Mouse (Mus musculus) bone marrow, adult 2 months (tissue): ENCODE data around the gene AF366264. TPM values are rescaled to one million over a fixed set of nuclear protein-coding genes. Genes with fewer than 3 reads are reported as not detected.
"Not testable (repeated sequence)": the region's sequence is repeated elsewhere in the genome, so short reads cannot be mapped to it uniquely, and the experiment has no call there.

Experiments
- H3K27ac ChIP-seq: fragments of 200-500 bp; 2 replicates; pipeline ENCODE4 v1.5.1; 2012; ENCODE audit warnings: low read depth, mild to moderate bottlenecking, control low read depth, inconsistent platforms, low read length; ENCODE audit not compliant: control insufficient read depth, poor library complexity, insufficient read depth
- H3K4me1 ChIP-seq: fragments of 200-500 bp; 2 replicates; pipeline ENCODE4 v1.6.1; 2011; ENCODE audit warnings: low read length; ENCODE audit not compliant: control insufficient read depth, insufficient read depth
- H3K4me3 ChIP-seq: fragments of 200-500 bp; replicated peaks from 2 replicates; pipeline ENCODE3; 2011; ENCODE audit warnings: mild to moderate bottlenecking, low read depth, low read length, control low read depth; ENCODE audit not compliant: control insufficient read depth
- CTCF ChIP-seq: fragments of 200-500 bp; IDR thresholded peaks from 2 replicates; pipeline ENCODE4 v1.5.1; 2011; ENCODE audit warnings: low read length, control low read depth; ENCODE audit not compliant: control insufficient read depth, insufficient read depth
- POLR2A ChIP-seq: fragments of 200-500 bp; IDR thresholded peaks from 2 replicates; pipeline ENCODE4 v1.6.1; 2011; ENCODE audit warnings: low read depth, mild to moderate bottlenecking, control low read depth, low read length, borderline replicate concordance; ENCODE audit not compliant: control insufficient read depth
- WGBS: fragments of 180-500 bp; shearing (Covaris S2); methylation state at CpG from one replicate; pipeline ENCODE4 v1.1.7; 2018; 5-methylcytosine and 5-hydroxymethylcytosine counted together
- polyA plus RNA-seq: library from polyadenylated mRNA; stranded (reverse); fragments of >200 nt; gene quantifications from 2 replicates; pipeline ENCODE4 v1.2.4, GENCODE M21; 2011; ENCODE audit warnings: low replicate concordance; ENCODE audit not compliant: missing spikeins, insufficient read depth, insufficient read length

Gene AF366264
- polyA plus RNA-seq = 0.50 TPM in 1 of 2 replicates, not detected in the other

DNA sequence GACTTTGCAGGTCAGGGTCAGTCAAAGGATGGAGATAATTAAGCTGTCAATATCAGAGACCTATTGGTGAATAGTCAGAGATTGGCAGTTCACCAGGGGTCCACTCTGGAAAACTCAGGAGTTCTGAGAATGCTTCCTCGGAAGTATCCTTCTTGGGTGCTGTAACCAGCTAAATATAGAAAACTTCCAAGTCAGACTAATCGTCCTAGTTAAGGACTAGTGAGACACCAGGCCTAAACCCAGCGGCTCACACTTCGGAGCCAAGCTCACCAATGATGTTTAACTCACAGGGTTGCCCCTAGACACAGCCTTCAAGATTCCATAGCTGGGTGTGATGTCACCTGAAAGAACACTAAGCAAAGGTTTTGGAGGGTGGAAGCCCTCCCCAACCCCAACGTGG lies at the start of gene AF366264:
Gene AF366264, minus strand, starts transcription at position 101 of the 400 bp plus-strand sequence.
- H3K4me3 ChIP-seq, H3K27ac ChIP-seq, H3K4me1 ChIP-seq: not testable (repeated sequence)
- WGBS = 86% methylated on average over 5 of the region's 5 CpGs

DNA sequence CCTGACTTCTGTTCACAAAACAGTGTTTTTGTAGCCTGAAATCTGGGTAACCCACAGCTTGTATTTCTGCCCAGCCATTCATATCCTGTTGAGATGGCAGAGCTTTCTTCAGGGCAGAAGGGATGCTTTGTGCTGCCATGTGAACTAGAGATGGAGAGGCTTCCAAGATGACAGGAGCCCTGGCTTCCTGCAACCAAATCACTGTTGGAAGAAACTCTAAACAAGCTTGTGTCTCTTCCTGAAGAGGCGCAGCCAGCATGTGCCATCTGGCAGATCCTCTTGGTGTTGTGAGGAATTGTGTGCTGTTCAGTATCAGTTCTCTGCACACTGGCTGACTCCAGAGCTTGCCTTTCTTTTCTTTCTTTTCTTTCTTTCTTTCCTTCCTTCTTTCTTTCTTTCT lies 5.1 kb upstream of the AF366264 start:
- not testable (repeated sequence) for H3K4me1 ChIP-seq, H3K27ac ChIP-seq, H3K4me3 ChIP-seq
- WGBS = 88% methylated on average over 1 of the region's 1 CpGs

DNA sequence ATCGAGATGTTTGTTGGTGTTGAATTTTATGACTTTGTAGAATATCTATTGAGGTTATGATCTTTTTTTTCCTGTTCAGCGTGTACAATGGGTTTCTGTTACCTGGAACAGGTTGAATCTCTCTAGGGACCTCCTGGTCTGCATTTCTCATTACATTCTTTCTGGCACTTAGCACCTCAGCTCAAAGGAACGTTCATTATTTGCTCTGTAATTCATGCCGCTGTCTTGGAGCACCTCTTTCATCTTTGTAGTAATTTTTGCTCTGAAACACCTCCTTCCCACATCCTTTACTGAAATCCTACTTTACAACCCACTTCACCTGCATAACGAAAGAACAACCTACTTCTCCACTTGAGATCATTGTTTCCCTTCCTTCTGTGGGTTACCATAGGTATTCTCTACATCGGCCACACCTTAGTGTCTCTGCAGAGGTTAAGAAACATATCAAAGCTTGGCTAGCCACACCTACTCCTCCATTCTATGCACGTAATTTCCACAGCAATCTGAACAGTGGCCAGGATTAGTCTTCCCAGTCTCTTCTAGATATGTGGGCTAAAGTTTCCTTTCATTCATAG lies 9.5 kb downstream of the AF366264 start:
- 64% methylated on average over 7 of the region's 7 CpGs for WGBS
- no peak for TF ChIP-seq CTCF
- no peak for TF ChIP-seq POLR2A
- no peak overlapping the region for H3K27ac ChIP-seq
- no peaks in the 10 kb centered on the region for H3K4me1 ChIP-seq
- H3K4me3 ChIP-seq = no peak overlapping the region

DNA sequence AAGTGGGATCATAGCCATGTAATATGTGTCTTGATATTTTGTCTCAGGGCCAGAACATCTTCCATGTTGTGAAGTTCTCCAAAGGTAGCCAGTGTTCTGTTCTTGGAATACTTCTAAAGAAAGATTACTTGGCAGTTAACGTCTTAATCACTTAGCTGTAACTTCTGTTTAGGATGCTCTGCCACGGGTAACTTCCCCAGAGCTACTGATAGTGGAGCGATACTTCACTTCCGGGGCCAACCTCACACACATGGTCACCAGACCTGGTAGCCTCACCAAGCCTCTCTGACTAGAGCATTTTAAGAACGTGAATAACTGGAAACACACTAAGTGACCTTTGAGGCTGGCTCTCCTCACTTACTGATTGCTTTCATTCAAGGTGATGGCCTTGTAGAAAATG lies 38.6 kb downstream of the AF366264 start:
- no peak overlapping the region for H3K27ac ChIP-seq
- TF ChIP-seq CTCF = no peak
- no peak for TF ChIP-seq POLR2A
- WGBS = 83% methylated on average over 5 of the region's 5 CpGs
- no peaks in the 10 kb centered on the region for H3K4me1 ChIP-seq
- H3K4me3 ChIP-seq = no peak overlapping the region

DNA sequence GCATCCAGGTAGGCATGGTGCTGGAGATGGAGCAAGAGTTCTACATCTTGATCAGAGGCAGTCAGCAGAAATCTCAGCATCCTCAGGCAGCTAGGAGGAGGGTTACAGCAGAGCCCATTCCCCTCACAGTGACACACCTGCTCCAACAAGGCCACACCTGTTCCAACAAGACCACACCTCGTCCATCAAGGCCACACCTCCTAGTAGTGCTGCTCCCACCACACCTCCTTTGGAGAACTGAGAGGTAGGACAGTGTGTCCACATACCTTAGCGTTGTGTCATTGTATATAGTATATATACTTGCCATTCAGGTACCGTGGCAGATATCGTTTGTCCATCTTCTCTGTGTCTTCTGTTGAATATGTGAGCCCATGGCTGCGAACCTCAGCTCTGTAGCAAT lies 40.5 kb downstream of the AF366264 start:
- H3K27ac ChIP-seq = no peak overlapping the region
- WGBS = 93% methylated on average over 5 of the region's 5 CpGs
- H3K4me3 ChIP-seq = no peak overlapping the region
- TF ChIP-seq CTCF = no peak
- no peaks in the 10 kb centered on the region for H3K4me1 ChIP-seq

DNA sequence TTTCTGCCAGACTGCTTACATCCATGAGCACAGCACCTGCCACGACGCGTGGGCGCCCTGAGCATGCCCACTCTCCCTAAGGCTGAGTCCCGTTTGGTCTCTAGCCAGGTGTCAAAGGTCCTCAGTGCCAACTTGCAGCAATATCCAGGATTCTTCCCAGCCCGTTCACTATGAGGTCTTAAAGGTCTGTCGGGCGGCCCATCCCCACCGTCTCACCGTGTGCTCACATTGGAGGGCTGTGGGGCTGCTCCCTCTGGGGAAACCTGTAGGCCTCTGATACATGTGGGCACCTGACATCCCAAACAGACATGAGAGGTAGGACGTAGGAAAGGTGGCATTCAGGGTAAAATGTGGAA lies 44.5 kb downstream of the AF366264 start:
- Histone ChIP-seq H3K4me3 (no peak overlapping the region), H3K4me1 (no peaks in the 10 kb centered on the region), H3K27ac (no peak overlapping the region)
- WGBS = 92% methylated on average over 11 of the region's 11 CpGs
- TF ChIP-seq CTCF (no peak), POLR2A (no peak)

DNA sequence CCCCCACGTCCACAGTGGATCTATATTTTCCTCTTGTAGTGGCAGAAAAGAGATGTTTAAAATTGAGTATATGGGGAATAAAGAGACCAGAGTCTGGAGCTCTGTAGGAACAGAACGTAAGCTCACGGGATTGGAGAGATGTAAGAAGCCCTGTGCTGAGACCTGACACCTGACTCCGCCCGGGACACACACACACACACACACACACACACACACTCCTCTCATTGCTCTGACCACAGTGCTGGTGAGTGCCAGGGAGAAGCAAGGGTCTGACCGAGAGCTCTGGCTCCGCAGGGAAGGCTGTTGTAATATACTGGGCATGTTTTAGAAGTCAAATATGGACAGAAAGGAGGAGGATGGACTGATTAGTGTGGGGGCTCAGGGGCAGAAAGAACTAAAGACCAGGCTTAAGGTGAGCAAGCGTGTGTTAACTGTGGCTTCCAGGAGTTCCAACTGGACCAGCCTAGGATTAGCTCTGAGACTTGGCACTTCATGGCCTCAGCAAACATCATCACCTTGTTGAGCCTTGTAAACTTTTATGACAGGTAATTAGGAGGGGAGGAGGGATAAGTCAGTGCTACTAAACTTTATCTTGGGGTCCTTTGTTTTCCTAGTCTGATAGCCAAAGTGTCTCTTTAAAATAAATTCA lies 45.0 kb downstream of the AF366264 start:
- WGBS = 89% methylated on average over 8 of the region's 8 CpGs
- no peak for TF ChIP-seq CTCF
- no peak for TF ChIP-seq POLR2A

DNA sequence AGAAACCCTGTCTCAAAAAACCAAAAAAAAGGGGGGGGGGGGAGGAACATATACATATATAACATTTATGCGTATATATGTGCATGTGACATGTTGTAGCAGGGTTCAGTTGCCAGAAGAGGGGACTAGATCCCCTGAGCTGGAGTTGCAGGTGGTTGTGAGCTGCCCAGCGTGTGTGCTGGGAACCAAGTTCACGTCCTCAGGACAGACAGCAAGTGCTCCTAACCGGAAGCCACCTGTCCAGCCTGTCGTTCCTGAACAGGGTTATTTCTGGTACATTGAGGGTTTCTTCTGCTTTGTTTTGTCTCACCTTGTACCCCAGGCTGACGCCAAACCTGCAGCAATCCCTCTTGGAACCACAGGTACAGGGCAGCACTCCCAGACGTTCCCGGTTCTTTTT lies 48.6 kb downstream of the AF366264 start:
- no peak for TF ChIP-seq POLR2A
- TF ChIP-seq CTCF = no peak
- 84% methylated on average over 8 of the region's 8 CpGs for WGBS
- Histone ChIP-seq H3K4me1 (peaks cover 1% of the 10 kb centered on the region; the same call in 1 of the 2 replicates), H3K4me3 (no peak overlapping the region), H3K27ac (no peak overlapping the region)

More for the DNA sequence above, 45.0 kb downstream of the AF366264 start:
- Histone ChIP-seq H3K4me1 (no peaks in the 10 kb centered on the region), H3K4me3 (no peak overlapping the region), H3K27ac (no peak overlapping the region)

DNA sequence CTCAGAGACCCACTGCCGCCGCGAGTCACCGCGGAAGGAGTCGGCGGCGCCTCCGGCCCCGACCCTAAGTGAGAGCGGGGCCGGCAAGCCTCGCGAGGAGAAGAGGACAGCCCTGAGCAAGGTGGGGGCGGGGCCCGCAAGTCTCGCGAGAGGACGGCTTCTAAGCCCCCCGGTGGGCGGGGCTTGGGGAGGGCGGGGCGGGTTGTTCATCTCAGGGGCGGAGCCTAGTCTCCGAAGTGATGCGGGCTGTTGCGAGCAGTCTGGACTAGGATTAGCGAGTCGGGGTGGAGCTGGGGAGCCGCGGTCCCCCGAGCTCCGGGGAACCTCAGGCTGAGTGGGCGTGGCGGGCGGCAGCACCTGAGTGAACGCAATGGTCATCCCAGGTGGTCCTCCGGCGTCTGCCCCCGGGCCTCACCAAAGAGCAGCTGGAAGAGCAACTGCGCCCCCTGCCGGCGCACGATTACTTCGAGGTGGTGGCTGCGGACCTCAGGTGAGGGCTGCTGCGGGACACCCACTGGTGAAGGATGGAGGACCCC lies 52.4 kb downstream of the AF366264 start:
- WGBS = under 1% methylated on average over 47 of the region's 47 CpGs

More for the DNA sequence above, 52.4 kb downstream of the AF366264 start:
- Histone ChIP-seq H3K27ac (peak overlapping the region; percentile 99), H3K4me3 (peak overlapping the region; percentile 98), H3K4me1 (peaks cover 1% of the 10 kb centered on the region; the same call in 1 of the 2 replicates)
- TF ChIP-seq POLR2A (peak; percentile 53; the same call in 1 of the 2 replicates), CTCF (peak; percentile 78)
